Mouse (Mus musculus): ENCODE results near the gene Mical3. TPM values are rescaled to one million over a fixed set of nuclear protein-coding genes. Genes with fewer than 3 reads are reported as not detected.
A peak's percentile ranks its signal among the peaks of the same experiment; 100 is the strongest.

Mical3 gene
- total and polyA plus RNA-seq, 2 experiments = 5.8 to 7.9 TPM

DNA sequence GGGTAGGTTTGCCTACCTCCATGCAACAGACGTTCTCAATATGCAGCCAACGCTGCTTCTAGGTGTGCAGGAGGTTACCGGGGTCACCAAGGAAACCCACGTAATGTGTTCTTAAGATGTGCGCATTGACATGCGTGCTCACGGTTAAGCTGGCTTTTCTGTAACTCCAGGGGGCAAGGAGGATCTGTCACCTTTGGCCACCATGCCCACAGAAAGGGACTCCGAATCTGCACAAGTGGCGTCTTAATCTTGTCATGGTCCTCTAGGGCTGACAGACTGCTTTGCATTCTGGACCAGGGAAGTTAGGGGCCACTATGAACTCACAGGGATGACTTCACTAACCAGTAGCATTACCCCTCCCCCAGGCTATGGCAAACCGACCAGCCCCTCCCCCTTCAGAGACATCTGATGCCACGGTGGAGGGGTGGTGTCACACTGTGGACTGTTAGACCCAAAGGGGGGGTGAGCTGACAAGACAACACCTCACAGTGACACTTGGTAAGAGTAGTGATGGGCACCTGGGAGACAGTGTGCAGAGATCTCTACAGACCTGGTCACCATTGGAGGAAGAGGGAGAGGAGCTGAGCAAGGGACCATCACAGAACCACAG lies 192.7 kb downstream of the Mical3 start:
- Histone ChIP-seq H3K27me3 (ENCODE audit: control insufficient read depth, insufficient read depth, low read length) (no peaks in the 10 kb centered on the region), H3K4me3 (ENCODE audit: insufficient read depth, low read depth, low read length) (no peak overlapping the region), H3K9ac (ENCODE audit: low read depth, low read length) (no peak overlapping the region), H3K79me2 (ENCODE audit: control insufficient read depth, insufficient read depth, low read length) (no peaks in the 10 kb centered on the region), H3K36me3 (ENCODE audit: control insufficient read depth, insufficient read depth, low read length) (no peaks in the 10 kb centered on the region; the same call in none of the 2 replicates), H3K4me1 (ENCODE audit: control insufficient read depth, insufficient read depth, low read length) (no peaks in the 10 kb centered on the region), H3K27ac (replicated peaks; ENCODE audit: insufficient read depth, low read depth, low read length) (no peak overlapping the region)
- 85% methylated on average over 11 of the region's 11 CpGs for WGBS
- TF ChIP-seq CTCF (IDR thresholded peaks at IDR 0.05; ENCODE audit: low read depth, low read length) = no peak
- TF ChIP-seq POLR2A (IDR thresholded peaks at IDR 0.05; ENCODE audit: extremely low read depth, insufficient read depth, low read length) = no peak
- no peak for DNase-seq (ENCODE audit: extremely low read depth, low read depth, low spot score)

DNA sequence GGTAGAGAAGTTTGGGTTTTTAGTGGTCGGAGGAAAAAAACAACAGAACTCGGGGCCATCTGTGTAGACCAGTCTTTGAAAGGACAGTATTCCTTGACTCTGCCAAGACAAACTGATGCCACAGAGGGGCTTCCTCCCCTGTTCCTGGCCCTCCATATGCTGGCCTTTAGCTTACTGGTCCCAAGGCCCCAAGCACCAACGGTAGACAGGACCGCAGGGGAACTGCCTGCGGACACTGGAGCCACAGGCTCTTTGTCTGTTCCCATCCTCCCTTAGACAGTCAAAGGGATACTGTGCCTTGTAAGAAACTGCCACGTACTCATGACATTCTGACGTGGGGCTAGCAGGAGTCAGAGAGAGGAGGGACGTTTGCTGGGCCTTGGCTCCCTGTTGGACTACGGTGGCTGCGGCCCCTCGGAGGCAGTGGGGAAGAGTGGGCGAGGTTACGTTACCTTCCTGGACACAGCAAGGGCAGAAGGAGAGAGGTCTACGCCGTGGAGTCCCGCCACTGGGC lies 193.6 kb downstream of the Mical3 start:
- TF ChIP-seq CTCF (IDR thresholded peaks at IDR 0.05; ENCODE audit: low read depth, low read length) (no peak), POLR2A (IDR thresholded peaks at IDR 0.05; ENCODE audit: extremely low read depth, insufficient read depth, low read length) (no peak)
- 86% methylated on average over 16 of the region's 16 CpGs for WGBS
- Histone ChIP-seq H3K27me3 (ENCODE audit: control insufficient read depth, insufficient read depth, low read length) (no peaks in the 10 kb centered on the region), H3K79me2 (ENCODE audit: control insufficient read depth, insufficient read depth, low read length) (no peaks in the 10 kb centered on the region), H3K9ac (ENCODE audit: low read depth, low read length) (no peak overlapping the region), H3K4me1 (ENCODE audit: control insufficient read depth, insufficient read depth, low read length) (0 out of 2 replicates have a peak, but pooled peaks cover 2% of the 10 kb centered on the region), H3K36me3 (ENCODE audit: control insufficient read depth, insufficient read depth, low read length) (no peaks in the 10 kb centered on the region; the same call in 1 of the 2 replicates), H3K27ac (replicated peaks; ENCODE audit: insufficient read depth, low read depth, low read length) (no peak overlapping the region), H3K4me3 (ENCODE audit: insufficient read depth, low read depth, low read length) (no peak overlapping the region)
- no peak for DNase-seq (ENCODE audit: extremely low read depth, low read depth, low spot score)

- Histone ChIP-seq H3K36me3 (ENCODE audit: control insufficient read depth, insufficient read depth, low read length) (peaks cover 2% of the 10 kb centered on the region), H3K4me3 (ENCODE audit: insufficient read depth, low read depth, low read length) (no peak overlapping the region), H3K27ac (replicated peaks; ENCODE audit: insufficient read depth, low read depth, low read length) (no peak overlapping the region), H3K9ac (ENCODE audit: low read depth, low read length) (no peak overlapping the region), H3K4me1 (ENCODE audit: control insufficient read depth, insufficient read depth, low read length) (0 out of 2 replicates have a peak, but pooled peaks cover 2% of the 10 kb centered on the region), H3K79me2 (ENCODE audit: control insufficient read depth, insufficient read depth, low read length) (no peaks in the 10 kb centered on the region), H3K27me3 (ENCODE audit: control insufficient read depth, insufficient read depth, low read length) (no peaks in the 10 kb centered on the region)
- no peak for DNase-seq (ENCODE audit: extremely low read depth, low read depth, low spot score)
- WGBS = 89% methylated on average over 4 of the region's 4 CpGs
- no peak for TF ChIP-seq CTCF (IDR thresholded peaks at IDR 0.05; ENCODE audit: low read depth, low read length)
- no peak for TF ChIP-seq POLR2A (IDR thresholded peaks at IDR 0.05; ENCODE audit: extremely low read depth, insufficient read depth, low read length)
Measured at GRCm38 (mm10) chr6:120934176-120934575, 196.6 kb downstream of the Mical3 start.

DNA sequence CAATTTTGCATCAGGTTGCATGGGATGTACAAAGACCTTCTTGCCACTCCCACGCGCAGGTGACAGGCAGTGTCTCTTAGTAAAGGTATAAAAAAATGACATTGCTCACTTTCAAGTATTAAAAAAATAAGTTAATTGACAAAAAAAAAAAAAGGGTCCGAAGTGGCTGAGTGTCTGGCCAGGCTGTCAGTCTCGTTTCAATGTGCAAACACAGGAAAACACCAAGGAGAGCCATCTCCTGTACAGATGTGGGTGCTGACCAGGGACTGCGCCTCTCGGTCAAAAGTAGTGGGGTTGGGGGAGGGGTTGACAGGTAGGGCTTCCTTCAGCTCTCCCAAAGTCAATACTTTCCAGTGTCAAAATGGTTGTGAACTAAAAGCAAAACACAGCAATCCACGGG lies 197.1 kb downstream of the Mical3 start:
- Histone ChIP-seq H3K79me2 (ENCODE audit: control insufficient read depth, insufficient read depth, low read length) (no peaks in the 10 kb centered on the region), H3K27ac (replicated peaks; ENCODE audit: insufficient read depth, low read depth, low read length) (no peak overlapping the region), H3K36me3 (ENCODE audit: control insufficient read depth, insufficient read depth, low read length) (peaks cover 2% of the 10 kb centered on the region), H3K4me1 (ENCODE audit: control insufficient read depth, insufficient read depth, low read length) (0 out of 2 replicates have a peak, but pooled peaks cover 2% of the 10 kb centered on the region), H3K27me3 (ENCODE audit: control insufficient read depth, insufficient read depth, low read length) (no peaks in the 10 kb centered on the region), H3K9ac (ENCODE audit: low read depth, low read length) (no peak overlapping the region), H3K4me3 (ENCODE audit: insufficient read depth, low read depth, low read length) (no peak overlapping the region)
- no peak for DNase-seq (ENCODE audit: extremely low read depth, low read depth, low spot score)
- WGBS = 91% methylated on average over 7 of the region's 7 CpGs
- TF ChIP-seq POLR2A (IDR thresholded peaks at IDR 0.05; ENCODE audit: extremely low read depth, insufficient read depth, low read length) (no peak), CTCF (IDR thresholded peaks at IDR 0.05; ENCODE audit: low read depth, low read length) (no peak)

GRCm38 (mm10) chr6:120932597-120932996 lies 198.2 kb downstream of the Mical3 start:
- 51% methylated on average over 12 of the region's 12 CpGs for WGBS
- H3K4me3 ChIP-seq (ENCODE audit: insufficient read depth, low read depth, low read length) = no peak overlapping the region
- H3K4me1 ChIP-seq (ENCODE audit: control insufficient read depth, insufficient read depth, low read length) = peaks cover 6% of the 10 kb centered on the region
- TF ChIP-seq CTCF (IDR thresholded peaks at IDR 0.05; ENCODE audit: low read depth, low read length) (no peak), POLR2A (IDR thresholded peaks at IDR 0.05; ENCODE audit: extremely low read depth, insufficient read depth, low read length) (no peak)
- H3K79me2 ChIP-seq (ENCODE audit: control insufficient read depth, insufficient read depth, low read length) = no peaks in the 10 kb centered on the region
- H3K27ac ChIP-seq (replicated peaks; ENCODE audit: insufficient read depth, low read depth, low read length) = no peak overlapping the region
- peak; percentile 55 for DNase-seq (ENCODE audit: extremely low read depth, low read depth, low spot score)
- peaks cover 2% of the 10 kb centered on the region for H3K36me3 ChIP-seq (ENCODE audit: control insufficient read depth, insufficient read depth, low read length)
- H3K27me3 ChIP-seq (ENCODE audit: control insufficient read depth, insufficient read depth, low read length) = no peaks in the 10 kb centered on the region
- no peak overlapping the region for H3K9ac ChIP-seq (ENCODE audit: low read depth, low read length)

Data from liver, adult 2 months (tissue).